Mouse (Mus musculus) CH12.LX (cell line): ENCODE results near the gene Nap1l4.

Experiments
- CHD1 ChIP-seq: IDR thresholded peaks from 2 replicates; pipeline ENCODE4 v1.6.1; 2012; ENCODE audit warnings: low read depth, low read length, improper control_type of control experiment, inconsistent platforms
- CTCF ChIP-seq, 2 experiments: IDR thresholded peaks in 1 of 2; conservative IDR thresholded peaks in 1 of 2; 2 replicates each; pipeline ENCODE4 v1.5.1; 2011 to 2012; ENCODE audit warnings: low read depth in 2 of 2, low read length in 2 of 2, improper control_type of control experiment in 1 of 2, inconsistent platforms in 1 of 2, mild to moderate bottlenecking in 1 of 2, moderate library complexity in 1 of 2
- EP300 ChIP-seq: IDR thresholded peaks from 2 replicates; pipeline ENCODE4 v1.6.1; 2011; ENCODE audit warnings: low read length, improper control_type of control experiment
- ETS1 ChIP-seq: conservative IDR thresholded peaks from 2 replicates; pipeline ENCODE4 v1.6.1; 2012; ENCODE audit warnings: low read depth, mild to moderate bottlenecking, inconsistent platforms, low read length, improper control_type of control experiment, moderate library complexity
- HCFC1 ChIP-seq: IDR thresholded peaks from 2 replicates; pipeline ENCODE4 v1.6.1; 2012; ENCODE audit warnings: low read depth, mild to moderate bottlenecking, inconsistent platforms, low read length, improper control_type of control experiment
- TBP ChIP-seq: conservative IDR thresholded peaks from 2 replicates; pipeline ENCODE4 v1.6.1; 2011; ENCODE audit warnings: low read depth, low read length, improper control_type of control experiment
- USF2 ChIP-seq: conservative IDR thresholded peaks from 2 replicates; pipeline ENCODE4 v1.6.1; 2011; ENCODE audit warnings: low read depth, low read length, improper control_type of control experiment
- ZMIZ1 ChIP-seq: IDR thresholded peaks from 2 replicates; pipeline ENCODE4 v1.6.1; 2012; ENCODE audit warnings: low read depth, mild to moderate bottlenecking, inconsistent platforms, low read length, improper control_type of control experiment

GRCm38 (mm10) chr7:143549588-143550220 is 798 bp upstream of the Nap1l4 start:
- TF ChIP-seq CTCF (conservative IDR thresholded peaks at IDR 0.05 in 1 of 2, IDR thresholded peaks at IDR 0.05 in 1 of 2; ENCODE audit: low read depth in 2 of 2, low read length in 2 of 2) (no peak), CHD1 (no peak), TBP (no peak), ETS1 (no peak), ZMIZ1 (peak; percentile 18), USF2 (no peak), EP300 (no peak), HCFC1 (no peak)
